Mouse (Mus musculus) megakaryocyte progenitor cell, adult 5-6 weeks (primary cell): Measurements from ENCODE around the gene Nipal4. TPM values are rescaled to one million over a fixed set of nuclear protein-coding genes. Genes with fewer than 3 reads are reported as not detected.

Source experiments
- ATAC-seq: replicated peaks from 2 replicates; pipeline ENCODE4 v1.8.0; 2016; ENCODE audit warnings: mild to moderate bottlenecking, moderate TSS enrichment, inconsistent platforms; ENCODE audit not compliant: poor library complexity
- total RNA-seq, 2 experiments: library from RNA; stranded (forward) in 1 of 2; stranded (reverse) in 1 of 2; fragments of 157-497, 149-512 nt in 1 of 2; fragments of 200-1000 nt in 1 of 2; gene quantifications; 2 replicates each; pipeline versions ENCODE4 v1.2.3 to v1.2.4; 2015 to 2017

Nipal4 gene
- total RNA-seq, 2 experiments from 2014 or later = not detected

DNA sequence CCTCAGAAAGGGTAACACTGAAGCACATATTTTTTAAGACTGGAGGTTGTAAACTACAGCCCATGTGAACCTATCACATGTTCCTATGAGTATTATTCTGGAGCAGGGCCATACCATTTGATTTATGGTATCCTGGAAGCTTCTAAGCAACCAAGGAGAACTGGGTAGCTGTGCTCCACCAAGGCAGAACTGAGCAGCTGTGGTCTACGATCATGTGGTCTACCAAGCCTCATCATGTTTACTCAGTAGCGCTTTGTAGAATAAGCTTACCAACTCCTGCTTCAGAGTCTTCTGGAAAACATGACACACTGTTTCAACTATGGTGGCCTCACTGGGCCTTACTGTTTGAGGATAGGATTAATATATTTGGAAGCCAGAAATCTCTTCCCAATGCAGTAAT is 49.8 kb downstream of the Nipal4 start:
- no peak for ATAC-seq

- ATAC-seq = no peak
Observed at GRCm38 (mm10) chr11:46115411-46116173, 50.7 kb downstream of the Nipal4 start.

- ATAC-seq = no peak
Observed at GRCm38 (mm10) chr11:46115011-46115410, 51.3 kb downstream of the Nipal4 start.

DNA sequence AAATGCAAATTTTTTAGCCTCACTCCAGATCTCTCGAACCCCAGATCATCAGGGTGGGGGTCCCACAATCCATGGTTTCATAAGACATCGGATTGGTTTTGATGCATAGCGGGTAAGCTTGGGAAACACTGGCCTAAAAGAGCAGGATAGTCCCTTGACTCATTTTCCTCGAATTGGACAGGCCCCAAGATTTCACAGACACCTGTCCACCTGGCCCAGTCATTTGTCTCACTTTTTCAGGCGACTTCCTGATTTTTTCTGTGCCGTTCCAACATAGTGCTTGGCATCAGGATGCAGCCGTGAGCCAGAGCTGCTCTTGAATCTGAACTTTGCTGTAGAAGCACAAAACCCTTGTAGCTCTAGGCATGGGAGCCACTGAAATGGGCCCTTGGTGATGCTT is 52.1 kb downstream of the Nipal4 start:
- ATAC-seq = no peak

GRCm38 (mm10) chr11:46113211-46113610 is 53.1 kb downstream of the Nipal4 start:
- ATAC-seq = no peak

DNA sequence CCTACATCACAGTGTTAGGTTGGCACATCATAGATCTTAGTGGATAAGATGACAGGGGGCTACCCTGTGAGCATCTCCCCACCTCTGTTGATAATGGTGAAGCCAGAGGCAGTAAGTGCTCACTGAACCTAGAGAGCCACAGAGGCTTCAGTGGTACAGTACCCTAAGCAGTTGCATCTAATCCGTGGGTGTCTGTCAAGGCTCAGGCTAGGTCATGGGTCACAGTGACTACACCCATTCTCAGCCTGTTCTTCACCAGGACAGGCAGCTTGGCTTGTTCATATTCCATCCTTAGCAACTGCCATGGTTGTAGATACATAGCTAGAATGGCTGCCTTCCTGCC is 55.4 kb downstream of the Nipal4 start:
- no peak for ATAC-seq

DNA sequence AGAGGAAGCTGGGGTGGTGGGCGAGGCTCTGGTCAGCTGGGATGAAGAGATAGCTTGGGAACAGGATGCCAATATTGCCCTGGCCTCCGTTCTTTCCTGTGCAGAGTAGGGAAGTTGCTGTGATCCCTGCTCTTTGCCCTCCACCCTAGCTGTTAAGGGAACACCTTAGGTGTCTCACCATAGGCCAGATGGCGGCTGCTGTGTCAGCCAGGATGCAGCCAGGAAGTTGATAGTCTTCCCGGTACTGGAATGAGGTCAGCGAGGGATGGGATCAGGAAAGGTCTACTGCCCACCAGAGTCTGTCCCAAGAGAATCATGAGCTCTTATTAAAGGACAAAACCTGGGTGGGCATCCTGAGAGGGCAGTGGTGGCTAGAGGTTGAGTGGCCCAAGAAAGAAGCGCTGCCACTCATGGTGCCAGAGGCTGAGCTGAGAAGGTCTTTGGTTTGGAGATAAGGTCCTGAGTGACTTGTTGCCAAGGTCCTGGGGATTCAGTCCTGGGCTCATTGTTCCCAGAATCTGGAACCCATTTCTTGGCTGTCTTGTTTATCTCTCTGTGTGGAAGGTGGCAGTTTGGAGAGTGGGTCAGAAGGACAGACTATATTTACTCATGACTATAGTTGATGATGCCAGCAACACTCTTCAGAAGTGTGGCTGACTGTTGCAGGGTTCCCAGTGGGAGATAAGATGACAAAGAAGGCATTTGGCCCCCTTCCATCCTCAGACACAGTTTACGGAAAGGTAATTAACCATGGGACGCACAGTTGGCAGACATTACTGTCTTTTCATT is 56.0 kb downstream of the Nipal4 start:
- ATAC-seq = no peak

- ATAC-seq = no peak
Observed at GRCm38 (mm10) chr11:46109206-46109605, 57.1 kb downstream of the Nipal4 start.

DNA sequence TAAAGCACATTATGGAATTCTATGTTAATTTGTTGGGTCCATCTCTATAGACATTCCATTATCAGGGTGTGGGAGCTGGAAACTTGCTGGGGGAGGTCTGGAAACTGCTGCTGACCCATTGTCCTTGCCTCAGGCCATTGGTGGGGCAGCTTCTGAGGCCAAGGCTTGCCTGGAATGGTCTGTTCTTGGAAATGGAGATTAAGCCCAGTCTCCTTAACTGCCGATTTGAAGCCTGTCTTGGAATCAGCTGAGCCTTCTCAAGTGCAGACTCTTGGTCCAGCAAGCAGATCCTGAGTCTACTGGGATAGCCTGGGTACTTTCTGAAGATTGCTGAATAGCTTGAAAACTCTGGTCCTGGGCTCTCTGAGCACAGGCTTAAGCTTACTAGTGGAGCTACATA is 59.3 kb downstream of the Nipal4 start:
- no peak for ATAC-seq

DNA sequence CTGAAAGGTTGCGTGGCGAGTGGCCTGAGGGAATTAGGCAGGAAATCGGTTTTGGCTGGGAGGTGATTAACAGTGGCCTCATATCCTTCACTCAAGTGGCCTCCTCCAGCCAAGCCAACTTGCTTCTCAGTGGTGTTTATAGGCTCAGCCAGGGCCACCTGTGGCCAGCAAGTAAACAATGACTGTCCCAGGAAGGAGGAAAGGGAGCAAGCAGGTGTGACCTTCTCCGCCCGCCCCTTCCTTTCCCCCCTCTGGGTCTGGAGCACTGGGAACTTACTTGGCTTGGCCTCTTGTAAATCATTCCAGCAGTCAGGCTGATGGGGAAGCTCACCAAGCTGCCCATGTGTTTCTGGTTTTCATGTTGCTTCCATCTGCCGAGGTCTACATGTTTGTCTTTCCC is 64.2 kb downstream of the Nipal4 start:
- no peak for ATAC-seq

Other genes starting within 250 kb of the Nipal4 start
- 5.2 and 6.3 TPM in 2 replicates for gene Lsm11, start 221.6 kb downstream of the Nipal4 start, total RNA-seq (2015)
- 3.1 and 4.2 TPM in 2 replicates for gene Lsm11, start 221.6 kb downstream of the Nipal4 start, total RNA-seq (2017)
- 13.3 and 20.2 TPM in 2 replicates for gene Thg1l, start 211.0 kb downstream of the Nipal4 start, total RNA-seq (2015)
- 24.5 and 31.5 TPM in 2 replicates for gene Thg1l, start 211.0 kb downstream of the Nipal4 start, total RNA-seq (2017)
- not detected in 2 replicates for gene Sox30, start 186.2 kb downstream of the Nipal4 start, total RNA-seq (2015)
- not detected in 2 replicates for gene Sox30, start 186.2 kb downstream of the Nipal4 start, total RNA-seq (2017)
- 18.5 and 19.4 TPM in 2 replicates for gene Gm12166, start 114.2 kb downstream of the Nipal4 start, total RNA-seq (2015)
- 13.0 and 26.7 TPM in 2 replicates for gene Gm12166, start 114.2 kb downstream of the Nipal4 start, total RNA-seq (2017)
- 0.49 and 0.76 TPM in 2 replicates for gene Adam19, start 110.5 kb downstream of the Nipal4 start, total RNA-seq (2015)
- 0.46 and 0.64 TPM in 2 replicates for gene Adam19, start 110.5 kb downstream of the Nipal4 start, total RNA-seq (2017)
- not detected in 2 replicates for gene Fndc9, start 69.0 kb upstream of the Nipal4 start, total RNA-seq (2015)
- gene Fndc9, start 69.0 kb upstream of the Nipal4 start, total RNA-seq (2017) = not detected in 2 replicates
- 121 and 122 TPM in 2 replicates for gene Cyfip2, start 146.4 kb upstream of the Nipal4 start, total RNA-seq (2015)
- gene Cyfip2, start 146.4 kb upstream of the Nipal4 start, total RNA-seq (2017) = 48.6 and 53.3 TPM in 2 replicates
- 0.91 TPM in 1 of 2 replicates, not detected in the other for gene Itk, start 223.0 kb upstream of the Nipal4 start, total RNA-seq (2015)
- 0.46 and 0.95 TPM in 2 replicates for gene Itk, start 223.0 kb upstream of the Nipal4 start, total RNA-seq (2017)
- gene Fam71b, start 230.1 kb upstream of the Nipal4 start, total RNA-seq (2015) = not detected in 2 replicates
- gene Fam71b, start 230.1 kb upstream of the Nipal4 start, total RNA-seq (2017) = not detected in 2 replicates